Mouse (Mus musculus): ENCODE results near the gene Dusp18.

DNA sequence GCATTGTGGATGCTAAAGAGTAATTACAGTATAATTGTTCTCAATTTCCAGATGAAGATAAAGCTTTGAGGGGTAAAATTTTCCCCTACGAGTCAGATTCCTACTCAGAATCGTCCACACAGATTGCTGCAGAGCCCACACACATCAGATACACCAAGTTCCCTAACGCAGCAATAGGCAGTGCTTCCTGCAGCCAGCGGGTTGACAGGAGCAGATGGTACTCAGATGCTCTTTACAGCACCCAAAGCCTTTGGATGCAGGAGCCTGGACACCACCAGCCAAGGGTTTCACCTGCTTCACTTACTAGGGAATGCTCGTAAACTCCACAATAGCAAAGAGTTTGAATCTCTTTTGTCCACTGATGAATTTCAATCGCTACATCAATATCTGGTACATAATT, 18.6 kb upstream of the Dusp18 start:
- TF ChIP-seq CTCF (IDR thresholded peaks at IDR 0.05; ENCODE audit: low read depth) (no peak), EP300 (IDR thresholded peaks at IDR 0.05; ENCODE audit: low read depth) (no peak)
